ENCODE assay signal across 51 mouse cellular contexts in genomic region chr2:128620578-128620977, GRCm38 (mm10). TPM values are rescaled to one million over a fixed set of nuclear protein-coding genes. Genes with fewer than 3 reads are reported as not detected.
"Had no signal": no experiment of that assay in that cellular context is flagged by ENCODE, and none has a peak within 500 bp of the region (broad histone marks: within the 10 kb centered on the region; RNA-seq: fewer than 3 reads in every experiment).

No protein-coding gene starts in this region.

- DNase-seq: heart, postnatal 10 days; heart, postnatal 14 days; heart, postnatal 36 days; heart, postnatal 4 days; kidney, adult 11 months; kidney, adult 18-20 months; kidney, adult 2 months; kidney, adult 8-10 months; kidney, adult 9 months; kidney, postnatal 10 days; kidney, postnatal 14 days; kidney, postnatal 25 days; kidney, postnatal 36 days; kidney, postnatal 4 days; layer of hippocampus, adult 9-11 months; layer of hippocampus, postnatal 36 days had no signal

- H3K4me3 ChIP-seq: heart, embryonic 12.5 days; heart, embryonic 13.5 days; heart, embryonic 15.5 days; hindbrain, embryonic 10.5 days; hindbrain, embryonic 12.5 days; hindbrain, embryonic 13.5 days; hindbrain, embryonic 15.5 days; intestine, embryonic 15.5 days; kidney, embryonic 15.5 days; layer of hippocampus, adult 2 months; left cerebral cortex, adult 2 months had no signal

- H3K27me3 ChIP-seq: heart, embryonic 12.5 days; heart, embryonic 13.5 days; heart, embryonic 15.5 days; hindbrain, embryonic 12.5 days; hindbrain, embryonic 13.5 days; hindbrain, embryonic 15.5 days; intestine, embryonic 15.5 days; kidney, embryonic 15.5 days had no signal

- H3K9ac ChIP-seq: heart, embryonic 12.5 days; heart, embryonic 13.5 days; heart, embryonic 15.5 days; hindbrain, embryonic 12.5 days; hindbrain, embryonic 13.5 days; hindbrain, embryonic 14.5 days; hindbrain, embryonic 15.5 days; intestine, embryonic 15.5 days; kidney, embryonic 15.5 days had no signal

- H3K9me3 ChIP-seq: heart, embryonic 12.5 days; heart, embryonic 13.5 days; heart, embryonic 15.5 days; hindbrain, embryonic 10.5 days; hindbrain, embryonic 12.5 days; hindbrain, embryonic 13.5 days; hindbrain, embryonic 15.5 days; intestine, embryonic 15.5 days; kidney, embryonic 15.5 days had no signal

- H3K4me2 ChIP-seq: heart, embryonic 11.5 days; heart, embryonic 12.5 days; heart, embryonic 13.5 days; heart, embryonic 15.5 days; hindbrain, embryonic 12.5 days; hindbrain, embryonic 13.5 days; hindbrain, embryonic 14.5 days; hindbrain, embryonic 15.5 days; intestine, embryonic 15.5 days; kidney, embryonic 15.5 days had no signal

- H3K4me1 ChIP-seq: heart, embryonic 12.5 days; heart, embryonic 13.5 days; heart, embryonic 15.5 days; hindbrain, embryonic 10.5 days; hindbrain, embryonic 12.5 days; hindbrain, embryonic 13.5 days; hindbrain, embryonic 15.5 days; intestine, embryonic 15.5 days; kidney, embryonic 15.5 days had no signal

- H3K27ac ChIP-seq: heart, embryonic 13.5 days; heart, embryonic 15.5 days; hindbrain, embryonic 10.5 days; hindbrain, embryonic 12.5 days; hindbrain, embryonic 13.5 days; hindbrain, embryonic 14.5 days; hindbrain, embryonic 15.5 days; hindbrain, postnatal 0 days; intestine, embryonic 15.5 days; kidney, embryonic 15.5 days; kidney, postnatal 0 days; layer of hippocampus, adult 2 months; left cerebral cortex, adult 2 months had no signal

RNA-seq across cellular contexts. Expression of gene Spdye4c, which starts 29.6 kb away (rescaled TPM):
- total RNA-seq: heart, postnatal 10 days; heart, postnatal 14 days; heart, postnatal 25 days; heart, postnatal 36 days; heart, postnatal 4 days; hematopoietic stem cell, adult 5-6 weeks; hindbrain, postnatal 0 days; layer of hippocampus, adult 18-20 months; layer of hippocampus, adult 2 months; layer of hippocampus, adult 8-10 months; layer of hippocampus, postnatal 10 days; layer of hippocampus, postnatal 14 days; layer of hippocampus, postnatal 25 days; layer of hippocampus, postnatal 36 days; left cerebral cortex, adult 18-20 months; left cerebral cortex, adult 2 months had no signal
- polyA plus RNA-seq: heart, embryonic 11.5 days; heart, embryonic 12.5 days; heart, embryonic 13.5 days; heart, embryonic 14.5 days; heart, embryonic 15.5 days; heart, embryonic 16.5 days; heart, postnatal 0 days; hindbrain, embryonic 10.5 days; hindbrain, embryonic 11.5 days; hindbrain, embryonic 12.5 days; hindbrain, embryonic 13.5 days; hindbrain, embryonic 14.5 days; hindbrain, embryonic 15.5 days; hindbrain, embryonic 16.5 days; hindbrain, postnatal 0 days; inflammation-experienced regulatory T-cells, adult 6 months; intestine, embryonic 14.5 days; intestine, embryonic 15.5 days; intestine, embryonic 16.5 days; intestine, postnatal 0 days; kidney, adult 2 months; kidney, embryonic 14.5 days; kidney, embryonic 15.5 days; kidney, embryonic 16.5 days; kidney, postnatal 0 days; large intestine, adult 2 months had no signal
